Mouse (Mus musculus) forebrain, embryonic 10.5 days (tissue): ENCODE results near the gene Rhoc. TPM values are rescaled to one million over a fixed set of nuclear protein-coding genes. Genes with fewer than 3 reads are reported as not detected.
"Not testable (repeated sequence)": the region's sequence is repeated elsewhere in the genome, so short reads cannot be mapped to it uniquely, and the experiment has no call there.

Experiments
- DNase-seq: peaks from one replicate; pipeline ENCODE4 v3.0.0-alpha.2; 2017; ENCODE audit warnings: low spot score; ENCODE audit errors: extremely low spot score
- H3K27ac ChIP-seq: fragments of 300-500 bp; sonication (generic); 2 replicates; pipeline ENCODE4 v1.5.1; 2016; ENCODE audit warnings: mild to moderate bottlenecking
- H3K27me3 ChIP-seq: fragments of 300-500 bp; sonication (generic); 2 replicates; pipeline ENCODE4 v1.6.1; 2016; ENCODE audit warnings: mild to moderate bottlenecking; ENCODE audit not compliant: poor library complexity, severe bottlenecking
- H3K36me3 ChIP-seq: fragments of 300-500 bp; sonication (generic); replicated peaks from 2 replicates; pipeline ENCODE4 v1.6.1; 2016; ENCODE audit warnings: mild to moderate bottlenecking, moderate library complexity
- H3K4me1 ChIP-seq: fragments of 300-500 bp; sonication (generic); 2 replicates; pipeline ENCODE4 v1.6.1; 2016
- H3K4me3 ChIP-seq: fragments of 300-500 bp; sonication (generic); 2 replicates; pipeline ENCODE4 v1.5.1; 2016; ENCODE audit warnings: mild to moderate bottlenecking, moderate library complexity
- H3K9me3 ChIP-seq: fragments of 300-500 bp; sonication (generic); 2 replicates; pipeline ENCODE4 v1.6.1; 2016; ENCODE audit warnings: mild to moderate bottlenecking, moderate library complexity
- WGBS: fragments of 180-500 bp; shearing (Covaris S2); methylation state at CpG from one replicate; pipeline ENCODE4 v1.1.7; 2016; 5-methylcytosine and 5-hydroxymethylcytosine counted together
- polyA plus RNA-seq: library from polyadenylated mRNA; unstranded; fragments of >200 nt; fragmentation: Nextera tagmentation; extraction: Ambion mirVana; gene quantifications from 2 replicates; pipeline ENCODE4 v1.2.1, GENCODE M21; 2016

The Rhoc gene
- polyA plus RNA-seq, 1 experiment from 2014 or later: 84.9 TPM

DNA sequence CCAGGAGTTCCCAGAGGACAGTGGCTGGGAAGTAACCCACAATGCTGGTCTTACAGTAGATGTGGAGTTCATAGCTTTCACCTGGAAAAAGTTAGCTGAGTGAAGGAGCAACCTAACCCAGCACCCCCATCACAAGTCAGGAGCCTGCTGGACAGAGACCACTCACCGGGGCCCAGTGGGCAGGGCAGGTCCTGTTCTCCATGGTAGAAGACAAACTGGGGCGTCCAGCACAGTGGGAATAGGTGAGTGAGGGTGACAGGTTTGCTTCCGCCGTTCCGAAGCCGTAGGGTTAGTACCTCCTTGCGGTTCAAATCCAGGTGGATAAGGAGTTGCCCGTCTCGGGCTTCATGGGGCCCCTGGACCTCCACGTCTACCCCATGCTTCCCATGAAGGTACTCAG is 16.1 kb downstream of the Rhoc start:
- Histone ChIP-seq H3K4me1 (no peaks in the 10 kb centered on the region), H3K27ac (no peak overlapping the region), H3K9me3 (no peaks in the 10 kb centered on the region), H3K36me3 (peaks cover 46% of the 10 kb centered on the region), H3K4me3 (no peak overlapping the region), H3K27me3 (no peaks in the 10 kb centered on the region)
- WGBS: 92% methylated on average over 10 of the region's 10 CpGs
- no peak for DNase-seq

GRCm38 (mm10) chr3:104805539-104805938 is 17.4 kb downstream of the Rhoc start:
- Histone ChIP-seq H3K4me1 (no peaks in the 10 kb centered on the region), H3K27ac (no peak overlapping the region), H3K4me3 (no peak overlapping the region), H3K27me3 (no peaks in the 10 kb centered on the region), H3K9me3 (no peaks in the 10 kb centered on the region), H3K36me3 (peaks cover 34% of the 10 kb centered on the region)
- no peak for DNase-seq
- WGBS: 92% methylated on average over 9 of the region's 9 CpGs

DNA sequence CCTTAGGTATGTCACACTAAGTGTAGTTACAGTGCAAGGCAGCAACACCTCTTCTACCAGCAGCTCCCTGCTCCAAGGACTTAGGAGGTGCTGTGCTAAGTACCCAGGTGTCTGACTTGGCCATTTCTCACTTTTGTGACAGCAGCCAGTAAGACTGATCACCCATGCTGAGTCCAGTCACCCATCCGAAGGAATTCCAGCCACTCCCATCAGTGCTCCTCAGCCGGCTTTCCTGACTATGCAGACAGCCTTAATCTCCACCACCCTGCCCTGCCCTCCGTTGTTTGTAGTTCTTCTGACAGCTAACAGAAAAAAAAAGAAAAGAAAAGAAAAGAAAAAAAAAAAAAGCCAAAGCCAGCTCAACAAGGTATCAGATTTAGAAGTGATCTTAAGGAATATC is 23.6 kb downstream of the Rhoc start:
- WGBS: 18% methylated on average over 3 of the region's 3 CpGs
- no peaks in the 10 kb centered on the region for H3K27me3 ChIP-seq

DNA sequence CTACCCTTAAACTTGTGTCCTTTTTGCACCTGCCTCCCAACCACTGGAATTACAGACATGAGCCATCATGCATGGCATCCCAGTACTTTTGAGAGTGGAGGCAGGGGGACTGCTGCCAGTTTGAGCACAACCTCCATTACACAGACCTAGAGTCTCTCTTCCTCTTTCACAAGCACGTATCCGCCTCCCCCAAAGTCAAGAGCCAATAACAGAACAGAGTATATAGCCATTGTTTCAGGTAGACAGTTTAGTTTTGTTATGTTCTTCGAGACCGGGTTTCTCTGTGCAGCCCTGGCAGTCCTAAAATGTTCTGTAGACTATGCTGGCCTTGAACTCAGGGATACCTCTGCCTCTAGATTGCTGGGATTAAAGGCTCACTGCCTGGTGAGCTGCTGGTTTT is 24.1 kb downstream of the Rhoc start:
- no peak for DNase-seq
- H3K9me3 ChIP-seq: no peaks in the 10 kb centered on the region
- WGBS: 88% methylated on average over 4 of the region's 4 CpGs
- H3K27me3 ChIP-seq: no peaks in the 10 kb centered on the region
- no peak overlapping the region for H3K27ac ChIP-seq
- peaks cover 6% of the 10 kb centered on the region for H3K4me1 ChIP-seq
- H3K36me3 ChIP-seq: peaks cover 4% of the 10 kb centered on the region; the same call in 1 of the 2 replicates
- H3K4me3 ChIP-seq: no peak overlapping the region

More for the DNA sequence above, 23.6 kb downstream of the Rhoc start:
- no peak for DNase-seq
- Histone ChIP-seq H3K36me3 (peaks cover 4% of the 10 kb centered on the region; the same call in 1 of the 2 replicates), H3K27ac (no peak overlapping the region), H3K4me3 (no peak overlapping the region), H3K9me3 (no peaks in the 10 kb centered on the region), H3K4me1 (peaks cover 1% of the 10 kb centered on the region; the same call in 1 of the 2 replicates)

- H3K36me3 ChIP-seq, H3K4me3 ChIP-seq, H3K27ac ChIP-seq, H3K9me3 ChIP-seq, H3K27me3 ChIP-seq, DNase-seq: not testable (repeated sequence)
- WGBS: 93% methylated on average over 7 of the region's 7 CpGs
- H3K4me1 ChIP-seq: peaks cover 14% of the 10 kb centered on the region
Measured at GRCm38 (mm10) chr3:104813227-104813626, 25.1 kb downstream of the Rhoc start.

GRCm38 (mm10) chr3:104814746-104815145 is 26.6 kb downstream of the Rhoc start:
- no peak for DNase-seq
- H3K9me3 ChIP-seq: no peaks in the 10 kb centered on the region
- H3K4me3 ChIP-seq: no peak overlapping the region
- peaks cover 24% of the 10 kb centered on the region for H3K4me1 ChIP-seq
- peaks cover 4% of the 10 kb centered on the region; the same call in 1 of the 2 replicates for H3K36me3 ChIP-seq
- no peak overlapping the region for H3K27ac ChIP-seq
- 98% methylated on average over 1 of the region's 1 CpGs for WGBS
- no peaks in the 10 kb centered on the region for H3K27me3 ChIP-seq

- peaks cover 4% of the 10 kb centered on the region; the same call in 1 of the 2 replicates for H3K36me3 ChIP-seq
- peaks cover 24% of the 10 kb centered on the region for H3K4me1 ChIP-seq
- H3K4me3 ChIP-seq: no peak overlapping the region
- DNase-seq: no peak
- no peaks in the 10 kb centered on the region for H3K9me3 ChIP-seq
- no peaks in the 10 kb centered on the region for H3K27me3 ChIP-seq
- WGBS: 71% methylated on average over 2 of the region's 2 CpGs
- H3K27ac ChIP-seq: no peak overlapping the region
Measured at GRCm38 (mm10) chr3:104815346-104815745, 27.2 kb downstream of the Rhoc start.

- no peak for DNase-seq
- Histone ChIP-seq H3K27me3 (no peaks in the 10 kb centered on the region), H3K36me3 (peaks cover 8% of the 10 kb centered on the region), H3K4me1 (peaks cover 24% of the 10 kb centered on the region), H3K9me3 (no peaks in the 10 kb centered on the region), H3K4me3 (no peak overlapping the region), H3K27ac (no peak overlapping the region)
- 95% methylated on average over 7 of the region's 7 CpGs for WGBS
Measured at GRCm38 (mm10) chr3:104816130-104816529, 28.0 kb downstream of the Rhoc start.

GRCm38 (mm10) chr3:104817481-104817990 is 29.4 kb downstream of the Rhoc start:
- peak; percentile 43 for DNase-seq
- Histone ChIP-seq H3K4me3 (peak overlapping the region; percentile 92), H3K27me3 (no peaks in the 10 kb centered on the region), H3K36me3 (peaks cover 17% of the 10 kb centered on the region), H3K27ac (peak overlapping the region; percentile 93), H3K4me1 (peaks cover 24% of the 10 kb centered on the region), H3K9me3 (no peaks in the 10 kb centered on the region)
- WGBS: under 1% methylated on average over 46 of the region's 46 CpGs

GRCm38 (mm10) chr3:104817991-104818748 is 30.0 kb downstream of the Rhoc start, which contains the start of gene Mov10:
Gene Mov10, minus strand, starts transcription at chr3:104818563.
- Histone ChIP-seq H3K27me3 (no peaks in the 10 kb centered on the region), H3K27ac (peak within 1 kb of the TSS; percentile 93), H3K4me1 (peaks cover 24% of the 10 kb centered on the region), H3K36me3 (peaks cover 19% of the 10 kb centered on the region), H3K4me3 (peak within 1 kb of the TSS; percentile 92), H3K9me3 (no peaks in the 10 kb centered on the region)
- WGBS: under 1% methylated on average over 40 of the region's 40 CpGs
- DNase-seq: peak; percentile 67

- H3K36me3 ChIP-seq: peaks cover 19% of the 10 kb centered on the region
- peak overlapping the region; percentile 93 for H3K27ac ChIP-seq
- no peaks in the 10 kb centered on the region for H3K9me3 ChIP-seq
- H3K4me3 ChIP-seq: peak overlapping the region; percentile 92
- no peak for DNase-seq
- 7% methylated on average over 3 of the region's 3 CpGs for WGBS
- no peaks in the 10 kb centered on the region for H3K27me3 ChIP-seq
- H3K4me1 ChIP-seq: peaks cover 24% of the 10 kb centered on the region
Measured at GRCm38 (mm10) chr3:104818749-104819134, 30.6 kb downstream of the Rhoc start.

DNA sequence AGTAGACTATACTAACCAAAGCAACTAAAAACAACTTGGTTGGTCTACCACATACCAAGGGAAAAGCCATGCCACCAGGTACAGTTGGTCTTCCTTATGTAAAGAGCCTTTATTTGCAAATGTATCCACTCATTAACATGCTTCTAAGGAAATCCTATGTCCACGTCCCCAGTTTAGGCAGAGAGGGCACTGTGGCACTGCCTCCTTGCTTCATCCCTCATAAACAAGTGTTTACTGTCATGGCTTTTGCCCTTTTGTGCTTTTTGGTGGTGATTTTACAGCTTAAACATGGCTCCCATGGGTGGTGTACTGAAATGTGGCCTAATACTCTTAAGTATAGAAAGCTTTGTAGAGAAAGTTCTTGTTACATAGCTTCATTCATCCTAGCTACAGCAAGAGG is 32.3 kb downstream of the Rhoc start:
- peaks cover 24% of the 10 kb centered on the region for H3K4me1 ChIP-seq
- peaks cover 25% of the 10 kb centered on the region for H3K36me3 ChIP-seq
- WGBS: 61% methylated on average over 1 of the region's 1 CpGs
- DNase-seq: no peak
- no peak overlapping the region for H3K4me3 ChIP-seq
- H3K27ac ChIP-seq: no peak overlapping the region
- H3K9me3 ChIP-seq: no peaks in the 10 kb centered on the region
- no peaks in the 10 kb centered on the region for H3K27me3 ChIP-seq

- Histone ChIP-seq H3K4me1 (peaks cover 17% of the 10 kb centered on the region), H3K9me3 (no peaks in the 10 kb centered on the region), H3K4me3 (no peak overlapping the region), H3K36me3 (peaks cover 41% of the 10 kb centered on the region), H3K27me3 (no peaks in the 10 kb centered on the region), H3K27ac (no peak overlapping the region)
- 87% methylated on average over 3 of the region's 3 CpGs for WGBS
- no peak for DNase-seq
Measured at GRCm38 (mm10) chr3:104822413-104822812, 34.2 kb downstream of the Rhoc start.
